Mouse (Mus musculus) ES-Bruce4 (cell line): ENCODE measurements around the gene Kcnj14. TPM values are rescaled to one million over a fixed set of nuclear protein-coding genes. Genes with fewer than 3 reads are reported as not detected.
A peak's percentile ranks its signal among the peaks of the same experiment; 100 is the strongest.

ENCODE experiments used
- H3K27ac ChIP-seq: 2 replicates; pipeline ENCODE4 v1.5.1; 2012; ENCODE audit warnings: low read length, inconsistent platforms; ENCODE audit not compliant: insufficient read depth
- H3K27me3 ChIP-seq: 2 replicates; pipeline ENCODE4 v1.6.1; 2012; ENCODE audit warnings: mild to moderate bottlenecking, low read length, inconsistent platforms; ENCODE audit not compliant: control insufficient read depth, poor library complexity, insufficient read depth, severe bottlenecking
- H3K36me3 ChIP-seq: 2 replicates; pipeline ENCODE4 v1.6.1; 2012; ENCODE audit warnings: inconsistent platforms, mild to moderate bottlenecking, low read length, moderate library complexity; ENCODE audit not compliant: control insufficient read depth, poor library complexity, insufficient read depth, severe bottlenecking
- H3K4me1 ChIP-seq: one replicate; pipeline ENCODE4 v1.8.1; 2011; ENCODE audit warnings: low read length; ENCODE audit not compliant: control insufficient read depth, insufficient read depth
- H3K4me3 ChIP-seq: 2 replicates; pipeline ENCODE4 v1.5.1; 2011; ENCODE audit warnings: low read depth, mild to moderate bottlenecking, low read length
- H3K9ac ChIP-seq: 2 replicates; pipeline ENCODE4 v1.6.1; 2012; ENCODE audit warnings: low read depth, mild to moderate bottlenecking, inconsistent platforms; ENCODE audit not compliant: poor library complexity, severe bottlenecking
- H3K9me3 ChIP-seq: replicated peaks from 2 replicates; pipeline ENCODE4 v1.6.1; 2012; ENCODE audit warnings: mild to moderate bottlenecking, low read length, inconsistent platforms; ENCODE audit not compliant: control insufficient read depth, poor library complexity, insufficient read depth, severe bottlenecking
- CTCF ChIP-seq: IDR thresholded peaks from one replicate; pipeline ENCODE4 v1.8.1; 2011; ENCODE audit warnings: low read depth, low read length
- EP300 ChIP-seq: IDR thresholded peaks from 2 replicates; pipeline ENCODE4 v1.6.1; 2011; ENCODE audit warnings: low read depth, low read length; ENCODE audit not compliant: insufficient read depth
- POLR2A ChIP-seq: IDR thresholded peaks from one replicate; pipeline ENCODE4 v1.8.1; 2011; ENCODE audit warnings: low read length; ENCODE audit not compliant: insufficient read depth
- polyA plus RNA-seq: library from polyadenylated mRNA; stranded (reverse); fragments of >200 nt; gene quantifications from 2 replicates; pipeline ENCODE4 v1.2.4, GENCODE M21; 2011; ENCODE audit warnings: low read depth; ENCODE audit not compliant: missing spikeins, insufficient read depth, insufficient read length

The Kcnj14 gene
- polyA plus RNA-seq, 1 experiment: not detected

DNA sequence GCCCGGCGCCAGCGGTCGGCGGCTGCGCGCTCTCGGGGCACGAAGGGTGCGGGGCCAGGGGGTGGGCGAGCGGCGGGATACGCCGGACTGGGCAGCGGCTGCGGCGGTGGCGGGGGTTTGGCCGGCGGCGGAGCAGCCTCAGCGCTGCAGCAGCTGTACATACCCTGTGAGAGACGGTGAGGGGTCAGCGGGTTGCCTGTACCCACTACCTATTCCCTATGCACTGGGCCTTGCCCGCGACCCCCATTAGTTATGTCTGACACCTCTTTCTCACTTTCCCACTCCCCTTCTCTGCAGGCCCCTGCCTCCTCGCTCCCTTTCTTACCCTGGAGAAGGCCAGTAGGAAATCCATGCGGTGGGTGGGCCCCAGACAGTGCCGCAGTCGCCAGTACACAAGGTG lies 9.3 kb upstream of the Kcnj14 start:
- peaks cover 3% of the 10 kb centered on the region; the same call in 1 of the 2 replicates for H3K36me3 ChIP-seq
- H3K9ac ChIP-seq: peak overlapping the region; percentile 83
- TF ChIP-seq EP300: no peak
- no peak for TF ChIP-seq CTCF
- TF ChIP-seq POLR2A: no peak
- H3K27ac ChIP-seq: no peak overlapping the region
- H3K4me3 ChIP-seq: peak overlapping the region; percentile 72
- H3K9me3 ChIP-seq: no peaks in the 10 kb centered on the region
- H3K4me1 ChIP-seq: no peaks in the 10 kb centered on the region
- H3K27me3 ChIP-seq: peaks cover 14% of the 10 kb centered on the region

DNA sequence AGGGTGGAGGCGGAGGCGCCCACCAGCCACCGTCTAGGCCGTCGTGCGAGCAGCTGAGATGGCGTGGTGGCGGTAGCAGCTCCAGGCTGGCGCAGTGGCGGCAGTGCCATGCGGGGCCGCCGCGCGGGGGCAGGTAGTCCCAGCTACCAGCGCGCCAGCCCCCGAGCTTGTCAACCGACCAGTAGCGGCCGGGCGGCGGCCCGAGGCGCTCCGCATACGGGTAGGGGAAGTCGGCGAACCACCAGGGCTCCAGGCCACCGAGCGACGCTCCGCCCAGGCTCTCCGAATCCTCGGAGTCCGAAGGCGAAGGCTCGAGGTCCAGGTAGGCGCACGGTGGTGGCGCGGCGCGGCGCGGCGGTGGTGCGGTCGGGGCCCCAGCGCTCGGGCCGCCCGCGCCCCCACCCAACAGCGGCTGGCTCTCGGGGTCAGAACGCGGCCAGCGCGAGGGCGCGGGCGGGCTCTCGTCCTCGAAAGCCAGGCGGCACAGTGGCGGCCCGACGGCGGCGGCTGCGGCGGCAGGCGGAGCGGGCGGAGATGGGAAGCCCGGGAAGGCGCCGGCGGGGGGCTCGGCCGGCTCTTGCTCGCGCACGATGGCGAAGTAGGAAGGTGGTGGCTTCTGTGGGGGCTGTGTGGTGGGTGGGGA lies 8.7 kb upstream of the Kcnj14 start:
- Histone ChIP-seq H3K9me3 (no peaks in the 10 kb centered on the region), H3K36me3 (peaks cover 9% of the 10 kb centered on the region), H3K27me3 (peaks cover 14% of the 10 kb centered on the region), H3K9ac (peak overlapping the region; percentile 83), H3K4me1 (no peaks in the 10 kb centered on the region), H3K4me3 (peak overlapping the region; percentile 72), H3K27ac (no peak overlapping the region)
- TF ChIP-seq EP300: no peak
- TF ChIP-seq POLR2A: no peak
- no peak for TF ChIP-seq CTCF

DNA sequence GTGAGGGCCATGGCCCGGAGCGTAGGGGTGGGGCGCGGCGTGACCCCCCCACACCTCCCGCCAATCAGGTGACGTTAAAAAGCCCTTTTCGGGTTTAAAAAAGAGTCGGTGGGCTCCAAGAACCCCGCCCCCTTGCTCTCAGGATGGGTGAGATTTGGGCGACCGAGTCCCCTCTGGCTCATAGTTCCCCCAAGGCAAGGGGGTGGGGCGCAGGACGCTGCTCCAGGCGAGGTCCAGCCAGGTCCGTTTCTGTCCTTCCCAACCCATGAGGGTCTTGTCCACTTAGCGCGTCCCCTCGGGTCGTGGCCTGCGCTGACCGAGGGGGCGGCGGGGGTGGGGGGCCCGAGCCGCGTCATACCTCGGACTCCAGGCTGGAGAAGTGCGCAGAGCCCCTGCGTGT lies 7.8 kb upstream of the Kcnj14 start:
- no peaks in the 10 kb centered on the region for H3K4me1 ChIP-seq
- H3K27me3 ChIP-seq: peaks cover 14% of the 10 kb centered on the region
- H3K36me3 ChIP-seq: peaks cover 17% of the 10 kb centered on the region
- H3K4me3 ChIP-seq: peak overlapping the region; percentile 72
- TF ChIP-seq EP300: no peak
- TF ChIP-seq CTCF: no peak
- no peak for TF ChIP-seq POLR2A
- H3K27ac ChIP-seq: no peak overlapping the region
- no peaks in the 10 kb centered on the region for H3K9me3 ChIP-seq
- H3K9ac ChIP-seq: peak overlapping the region; percentile 83

DNA sequence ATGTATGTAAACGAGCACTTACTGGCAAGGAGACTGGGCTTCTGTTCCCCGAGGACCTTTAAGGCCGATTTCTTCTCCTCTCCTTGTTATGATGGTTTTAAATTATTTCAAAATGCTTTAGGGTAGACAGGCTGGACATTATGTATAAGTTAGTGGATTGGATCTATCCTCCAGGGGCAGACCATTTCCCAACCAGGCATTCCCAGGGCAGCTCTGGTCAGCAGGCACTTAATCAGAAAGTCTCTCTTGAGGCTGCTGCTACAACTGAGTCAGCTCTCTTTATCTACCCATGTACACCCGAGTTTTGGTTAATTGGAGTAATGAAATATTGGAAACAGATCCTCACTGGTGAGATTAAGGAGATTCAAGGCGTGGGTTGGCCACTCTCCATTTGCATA lies 6.5 kb upstream of the Kcnj14 start:
- no peak for TF ChIP-seq POLR2A
- TF ChIP-seq EP300: no peak
- TF ChIP-seq CTCF: no peak
- H3K9ac ChIP-seq: peak overlapping the region; percentile 64
- H3K36me3 ChIP-seq: peaks cover 29% of the 10 kb centered on the region
- no peak overlapping the region for H3K27ac ChIP-seq
- H3K27me3 ChIP-seq: peaks cover 14% of the 10 kb centered on the region
- H3K4me1 ChIP-seq: no peaks in the 10 kb centered on the region
- peak overlapping the region; percentile 91; the same call in 1 of the 2 replicates for H3K4me3 ChIP-seq
- H3K9me3 ChIP-seq: no peaks in the 10 kb centered on the region

DNA sequence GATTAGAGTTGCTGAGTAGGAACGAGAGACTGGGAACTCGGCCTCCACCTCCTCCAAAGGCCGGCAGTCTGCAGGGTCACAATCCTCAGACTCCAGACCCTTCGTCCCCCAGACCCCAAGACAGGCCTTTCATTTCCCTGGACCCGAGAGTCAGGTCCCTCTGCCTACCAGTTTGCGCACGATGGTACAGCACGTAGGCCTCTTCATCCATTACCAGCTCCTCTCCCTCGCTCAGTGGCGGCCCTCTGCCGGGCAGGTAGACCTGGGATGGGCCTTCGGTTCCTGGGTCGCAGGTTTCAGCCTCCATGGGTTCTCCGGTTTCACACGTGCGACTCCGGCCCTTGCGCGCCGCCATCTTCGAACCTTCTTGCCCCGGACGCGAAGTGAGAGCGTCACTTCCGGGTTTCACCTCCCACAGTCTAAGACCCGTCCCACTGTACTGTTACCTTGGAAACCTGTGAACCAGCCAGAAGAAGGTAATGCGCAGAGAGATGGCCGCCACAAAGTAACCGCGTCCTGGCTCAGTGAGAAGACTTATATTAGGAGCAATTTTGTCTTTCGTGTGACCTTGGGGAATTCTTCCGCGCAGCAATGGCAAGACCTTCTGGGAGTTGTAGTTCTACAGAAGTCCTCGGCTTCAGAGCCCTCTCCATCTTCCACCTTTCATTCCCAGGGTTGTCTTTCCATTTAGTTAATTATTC lies 6.0 kb upstream of the Kcnj14 start, which contains the start of gene Grwd1:
Grwd1 (minus strand) TSS at position 518 of the 701 bp plus-strand sequence.
- Histone ChIP-seq H3K4me1 (no peaks in the 10 kb centered on the region), H3K9me3 (no peaks in the 10 kb centered on the region), H3K4me3 (peak within 1 kb of the TSS; percentile 91), H3K36me3 (peaks cover 34% of the 10 kb centered on the region), H3K9ac (peak within 1 kb of the TSS; percentile 64), H3K27ac (no peak within 1 kb of the TSS), H3K27me3 (peaks cover 14% of the 10 kb centered on the region)
- TF ChIP-seq POLR2A: no peak
- TF ChIP-seq EP300: no peak
- TF ChIP-seq CTCF: no peak

DNA sequence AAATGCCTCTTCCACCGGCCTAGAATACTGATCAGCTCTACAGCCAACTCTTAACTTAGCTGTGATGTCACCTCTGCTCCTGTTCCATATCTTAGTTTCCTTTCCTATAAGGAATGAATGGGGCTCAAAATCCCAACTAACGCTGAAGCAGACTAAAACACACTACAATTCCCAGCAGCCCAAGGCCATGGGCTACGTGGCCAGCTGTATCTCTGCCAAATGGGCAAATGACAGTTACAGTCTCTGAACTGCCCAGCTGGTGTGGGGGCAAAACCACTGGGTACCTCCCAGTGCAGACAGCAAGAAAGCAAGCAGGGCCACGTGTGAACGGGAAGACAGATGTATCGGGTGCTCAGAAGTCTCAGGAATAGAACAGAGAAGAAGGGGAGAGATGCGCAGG lies 2.0 kb upstream of the Kcnj14 start:
- H3K36me3 ChIP-seq: peaks cover 48% of the 10 kb centered on the region
- H3K4me1 ChIP-seq: no peaks in the 10 kb centered on the region
- no peaks in the 10 kb centered on the region for H3K9me3 ChIP-seq
- no peak overlapping the region for H3K27ac ChIP-seq
- no peak overlapping the region for H3K4me3 ChIP-seq
- H3K9ac ChIP-seq: no peak overlapping the region
- no peaks in the 10 kb centered on the region for H3K27me3 ChIP-seq
- TF ChIP-seq POLR2A (no peak), CTCF (no peak), EP300 (no peak)
